Mouse (Mus musculus) thymus, adult 18-20 months (tissue): Measurements from ENCODE around the gene Ddx24.

ENCODE experiments used
- DNase-seq, 2 experiments: peaks; one replicate each; pipeline ENCODE4 v3.0.0; 2022; ENCODE audit warnings: mixed read lengths in 2 of 2

Ddx24 gene

GRCm38 (mm10) chr12:103389348-103389727 lies 36.3 kb downstream of the Ddx24 start:
- no peak for DNase-seq

GRCm38 (mm10) chr12:103388505-103389347 lies 36.9 kb downstream of the Ddx24 start, which contains the start of gene Otub2:
Gene Otub2, plus strand, starts transcription at chr12:103388682.
- DNase-seq = peak; percentile 84 to 89

DNA sequence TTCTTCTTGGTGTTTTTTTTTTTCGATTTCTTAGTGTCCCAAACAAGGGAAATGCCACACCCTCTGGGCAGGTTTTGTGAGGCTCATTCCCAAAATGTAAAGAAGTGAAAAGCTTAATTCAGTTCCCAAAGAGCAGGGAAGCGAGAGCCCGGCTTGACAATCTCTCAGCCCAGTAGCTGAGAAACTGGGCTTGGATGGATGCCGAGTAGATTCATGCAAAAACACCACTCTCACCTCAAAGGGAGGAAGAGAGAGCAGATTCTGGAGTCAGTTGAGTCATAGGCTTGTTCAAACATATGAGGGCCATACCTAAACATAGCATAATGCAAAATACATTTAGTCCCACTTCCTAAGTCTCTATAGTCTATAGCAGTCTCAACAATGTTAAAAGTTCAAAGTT lies 45.4 kb downstream of the Ddx24 start:
- no peak for DNase-seq

- no peak for DNase-seq
Measured at GRCm38 (mm10) chr12:103376774-103377173, 48.9 kb downstream of the Ddx24 start.

DNA sequence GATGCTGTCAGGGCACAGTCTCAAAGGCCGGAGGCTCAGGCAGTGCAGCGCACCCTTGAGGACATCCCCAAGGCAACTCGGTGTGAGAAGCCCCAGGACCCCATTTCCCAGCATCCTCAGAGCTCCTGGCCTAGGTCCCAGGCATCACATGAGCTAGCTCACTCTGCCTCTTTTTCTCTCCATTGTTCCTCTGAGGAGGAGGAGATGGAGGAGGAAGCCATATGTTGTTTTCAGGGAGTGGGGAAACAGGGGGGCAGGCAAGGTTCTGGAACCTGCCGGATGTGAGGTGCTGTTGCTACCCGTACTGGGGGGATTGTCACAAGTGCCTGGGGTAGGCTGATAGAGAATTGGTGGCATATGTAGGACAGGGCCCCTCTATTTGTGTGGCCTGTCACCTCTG lies 49.5 kb downstream of the Ddx24 start:
- no peak for DNase-seq

- no peak for DNase-seq
Measured at GRCm38 (mm10) chr12:103373530-103374236, 51.9 kb downstream of the Ddx24 start.

GRCm38 (mm10) chr12:103371711-103372110 lies 53.9 kb downstream of the Ddx24 start:
- peak in 1 of 2 experiments; percentile 29 for DNase-seq

DNA sequence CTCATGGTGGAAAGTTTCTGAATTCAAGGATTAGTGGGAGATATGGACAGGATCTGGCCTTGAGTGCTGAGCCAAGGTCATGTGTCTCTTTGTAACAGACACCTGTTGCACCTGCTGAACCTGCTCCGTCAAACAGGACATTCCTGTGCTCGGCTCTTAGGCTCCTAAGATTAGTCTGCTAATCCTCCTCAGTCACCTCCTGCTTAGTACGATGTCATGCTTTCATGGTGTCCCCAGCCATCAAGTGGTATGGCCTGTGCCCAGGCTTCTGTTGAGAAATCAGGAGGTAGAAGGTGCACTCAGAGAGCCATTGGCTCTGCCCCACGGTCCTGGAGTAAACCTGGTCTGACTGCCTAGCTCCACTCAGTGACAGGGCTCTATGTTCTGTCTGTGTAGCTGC lies 54.8 kb downstream of the Ddx24 start:
- DNase-seq = no peak

DNA sequence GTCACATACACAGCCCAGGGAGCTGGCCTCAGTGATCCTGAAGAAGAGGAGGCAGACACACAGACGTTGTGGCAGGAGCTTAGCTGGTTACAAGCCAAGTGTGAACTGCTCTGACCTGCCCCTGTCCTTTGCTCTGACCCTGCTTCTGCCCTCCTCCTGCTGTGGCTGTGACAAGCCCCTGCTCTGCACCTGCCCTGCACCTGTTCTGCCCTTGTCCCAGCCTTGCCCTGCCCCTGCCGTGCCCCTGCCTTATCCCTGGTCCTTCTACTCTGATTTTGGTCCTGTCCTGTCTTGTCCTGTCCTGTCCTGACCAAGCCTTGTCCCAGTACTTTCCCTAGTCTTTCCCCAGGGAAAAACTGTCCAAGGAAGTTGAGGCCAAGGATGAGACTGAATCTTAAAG lies 56.9 kb downstream of the Ddx24 start:
- DNase-seq = no peak

DNA sequence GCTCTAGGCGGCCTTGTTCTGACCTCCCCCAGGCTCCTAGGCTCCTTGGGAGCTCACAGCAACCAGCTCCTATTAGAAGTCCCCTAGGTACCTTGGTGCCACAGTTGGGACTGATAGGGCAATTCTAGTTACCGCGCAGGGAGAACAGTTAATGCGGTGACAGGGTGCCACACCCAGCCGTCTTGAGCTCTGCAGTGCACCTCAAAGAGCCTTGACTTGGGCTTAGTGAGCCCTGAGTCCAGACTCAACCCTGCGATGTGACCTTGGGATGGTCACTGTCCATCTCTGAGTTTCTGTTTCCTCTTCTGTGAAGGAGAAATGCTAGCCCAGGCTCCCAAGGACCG lies 57.3 kb downstream of the Ddx24 start:
- no peak for DNase-seq

GRCm38 (mm10) chr12:103367620-103368325 lies 57.9 kb downstream of the Ddx24 start:
- peak in 1 of 2 experiments; percentile 40 for DNase-seq

DNA sequence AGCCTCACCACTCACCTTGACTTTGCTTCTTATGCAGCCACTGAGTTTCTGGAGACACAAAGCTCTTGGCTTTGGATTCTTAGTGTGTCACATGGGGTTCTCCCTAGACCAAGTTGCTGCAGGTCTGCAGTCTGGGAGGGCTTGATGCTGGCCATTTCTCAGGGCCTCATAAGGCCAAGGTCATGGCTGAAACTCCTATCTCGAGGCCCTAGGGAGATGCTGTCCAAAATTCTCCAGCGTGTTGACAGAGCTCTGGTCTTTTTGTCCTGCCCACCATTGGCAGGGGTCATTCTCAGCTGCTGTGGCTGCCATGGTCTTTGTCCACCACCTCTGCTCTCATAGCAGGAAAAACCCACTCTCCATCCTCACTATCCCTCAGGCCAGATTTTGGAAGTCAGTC lies 58.5 kb downstream of the Ddx24 start:
- no peak for DNase-seq

DNA sequence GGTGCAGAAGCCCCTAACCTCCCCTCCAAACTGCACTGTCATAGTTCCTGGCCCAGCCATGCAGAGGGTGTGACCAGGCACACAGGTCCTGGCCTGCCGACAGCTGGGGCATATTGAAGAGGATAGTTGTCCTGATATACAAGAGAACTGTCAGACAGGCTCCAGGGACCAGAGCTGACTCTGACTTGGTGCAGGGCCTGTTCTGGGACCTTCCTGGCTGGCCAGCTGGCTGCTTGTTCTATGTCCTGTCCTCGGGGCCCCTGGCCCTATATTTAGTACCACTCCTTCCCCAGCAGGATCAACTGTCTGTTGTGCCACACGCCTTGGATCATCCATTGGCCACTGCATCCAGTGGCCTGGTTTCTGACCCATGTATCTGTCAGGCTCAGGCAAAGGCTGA lies 63.3 kb downstream of the Ddx24 start:
- no peak for DNase-seq

DNA sequence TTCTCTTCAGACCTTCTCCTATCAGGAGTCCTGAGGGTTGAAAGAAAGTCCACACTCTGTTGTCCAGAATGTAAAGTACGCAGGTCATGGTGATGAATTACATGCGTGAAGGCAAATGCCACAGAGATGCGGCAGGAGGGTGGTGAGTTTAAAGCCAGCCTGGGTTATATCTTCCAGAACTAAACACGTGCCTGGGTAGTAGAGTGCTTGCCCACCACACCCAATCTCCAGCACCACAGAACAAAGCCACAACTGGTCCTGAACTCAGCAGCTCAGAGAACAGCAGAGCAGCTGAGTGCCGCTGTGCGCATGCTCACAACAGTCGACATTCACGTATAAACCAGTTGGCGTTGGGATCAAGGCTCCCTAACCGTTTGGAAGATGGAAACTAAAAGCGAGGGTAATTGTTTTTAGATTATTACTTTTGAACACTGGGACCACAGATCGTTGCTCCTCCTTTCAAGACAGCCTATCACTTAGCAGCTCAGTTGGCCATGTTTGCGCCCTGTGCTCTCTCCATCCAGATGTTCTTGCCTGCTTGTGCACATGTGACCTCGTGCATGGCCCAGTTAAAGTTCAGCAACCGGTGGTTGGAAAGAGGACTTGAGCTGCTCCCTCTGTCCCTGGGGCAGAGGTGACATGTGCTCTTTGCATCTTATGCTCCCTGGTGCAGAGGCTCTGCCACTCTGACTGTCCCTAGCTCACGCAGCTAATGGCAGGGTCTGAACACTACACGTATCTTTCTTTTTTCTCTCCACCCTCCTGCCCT lies 63.9 kb downstream of the Ddx24 start:
- DNase-seq = no peak

DNA sequence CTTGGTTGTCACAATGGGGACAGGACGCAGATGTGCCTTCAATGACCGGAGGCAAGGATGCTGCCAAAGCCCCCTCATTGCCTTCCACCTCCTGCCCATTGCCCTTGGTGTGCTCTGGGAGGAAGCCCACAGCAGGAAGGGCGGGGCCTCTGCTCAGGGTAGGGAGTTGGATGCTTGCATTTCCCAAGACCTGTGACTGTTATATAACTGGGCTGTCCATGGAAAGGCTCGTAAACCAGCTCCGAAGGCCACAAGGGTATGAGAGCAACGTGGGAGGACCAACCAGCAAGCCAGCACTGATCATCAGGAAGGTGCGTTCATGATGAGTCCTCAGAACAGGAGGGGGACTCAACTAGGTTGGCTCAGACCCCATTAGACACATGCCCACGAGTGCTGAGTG lies 64.8 kb downstream of the Ddx24 start:
- no peak for DNase-seq

GRCm38 (mm10) chr12:103358951-103359801 lies 66.5 kb downstream of the Ddx24 start:
- no peak for DNase-seq

DNA sequence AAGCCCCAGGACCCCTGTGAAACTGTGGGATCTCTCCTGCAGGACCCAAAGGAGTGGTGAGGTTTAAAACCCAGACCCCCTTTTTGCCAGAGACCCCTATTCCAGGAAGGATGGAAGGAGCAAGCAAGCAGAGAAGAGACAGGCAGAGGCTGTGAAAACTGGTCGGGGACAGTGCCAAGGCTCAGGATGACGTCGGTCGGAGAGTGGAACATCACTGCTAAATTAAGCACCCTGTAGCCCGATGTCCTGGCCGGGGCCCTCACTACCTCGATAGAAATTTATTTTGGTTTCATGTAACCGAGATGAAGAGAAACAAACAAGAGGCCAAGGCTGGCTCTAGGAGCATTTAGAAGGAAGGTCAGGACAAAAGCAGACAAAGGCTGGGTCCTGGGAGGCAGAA lies 67.4 kb downstream of the Ddx24 start:
- DNase-seq = no peak
